Mouse (Mus musculus) ES-E14 (cell line): ENCODE results near the gene Ankrd35. TPM values are rescaled to one million over a fixed set of nuclear protein-coding genes. Genes with fewer than 3 reads are reported as not detected.

ENCODE experiments used
- DNase-seq: peaks from one replicate; pipeline ENCODE4 v3.0.0-alpha.2; 2013; ENCODE audit warnings: low read depth, low spot score
- H3K27ac ChIP-seq: 2 replicates; pipeline ENCODE4 v1.5.1; 2012; ENCODE audit warnings: low read depth, mild to moderate bottlenecking, low read length, moderate library complexity, mixed read lengths; ENCODE audit not compliant: poor library complexity, insufficient read depth, severe bottlenecking
- H3K36me3 ChIP-seq: 2 replicates; pipeline ENCODE4 v1.6.1; 2012; ENCODE audit warnings: mild to moderate bottlenecking, low read length, moderate library complexity, mixed read lengths; ENCODE audit not compliant: control insufficient read depth, poor library complexity, insufficient read depth, severe bottlenecking
- H3K4me1 ChIP-seq, 2 experiments: fragments of 150-350 bp in 1 of 2; sonication (generic) in 1 of 2; 2 replicates each; pipeline ENCODE4 v1.6.1; 2012; ENCODE audit warnings: low read length in 2 of 2, mild to moderate bottlenecking in 1 of 2, mixed read lengths in 1 of 2; ENCODE audit not compliant: control insufficient read depth in 2 of 2, insufficient read depth in 2 of 2, poor library complexity in 1 of 2
- H3K4me3 ChIP-seq, 2 experiments: fragments of 150-350 bp in 1 of 2; sonication (generic) in 1 of 2; 2 replicates each; pipeline ENCODE4 v1.5.1; 2012; ENCODE audit warnings: low read length in 2 of 2, low read depth in 1 of 2, mild to moderate bottlenecking in 1 of 2, mixed read lengths in 1 of 2; ENCODE audit not compliant: insufficient read depth in 1 of 2, poor library complexity in 1 of 2, severe bottlenecking in 1 of 2
- H3K9ac ChIP-seq: 2 replicates; pipeline ENCODE4 v1.6.1; 2012; ENCODE audit warnings: low read depth, mild to moderate bottlenecking, low read length, mixed read lengths; ENCODE audit not compliant: poor library complexity, insufficient read depth, severe bottlenecking
- H3K9me3 ChIP-seq: fragments of 150-350 bp; sonication (generic); 2 replicates; pipeline ENCODE4 v1.6.1; 2012; ENCODE audit warnings: low read depth, mild to moderate bottlenecking, low read length; ENCODE audit not compliant: control insufficient read depth, insufficient read depth
- CHD2 ChIP-seq: IDR thresholded peaks from 2 replicates; pipeline ENCODE4 v1.6.1; 2014; ENCODE audit warnings: mild to moderate bottlenecking, low read depth, low read length, inconsistent platforms
- HCFC1 ChIP-seq: IDR thresholded peaks from 2 replicates; pipeline ENCODE4 v1.6.1; 2012; ENCODE audit warnings: low read length, inconsistent platforms, borderline replicate concordance; ENCODE audit not compliant: insufficient read depth
- MAFK ChIP-seq: IDR thresholded peaks from 2 replicates; pipeline ENCODE4 v1.6.1; 2014; ENCODE audit warnings: mild to moderate bottlenecking, low read depth, low read length, inconsistent platforms; ENCODE audit not compliant: insufficient read depth
- ZC3H11A ChIP-seq: IDR thresholded peaks from 2 replicates; pipeline ENCODE4 v1.6.1; 2012; ENCODE audit warnings: low read depth, mild to moderate bottlenecking, inconsistent platforms, low read length, borderline replicate concordance
- ZNF384 ChIP-seq: IDR thresholded peaks from 2 replicates; pipeline ENCODE4 v1.6.1; 2012; ENCODE audit warnings: low read depth, low read length, inconsistent platforms
- in situ Hi-C, 2 experiments: fragments of 600-800 bp; cut with MboI; formaldehyde crosslinking; loops; one replicate each; pipeline ENCODE4 v1.15.1; 2025; ENCODE audit warnings: low sequenced_read_pairs in 2 of 2, inconsistent platforms in 1 of 2; ENCODE audit not compliant: unreplicated experiment in 2 of 2
- total RNA-seq: library from RNA; depleted of rRNA; stranded (reverse); fragments of 300-350 nt; gene quantifications from 2 replicates; pipeline ENCODE4 v1.2.3, GENCODE M21; 2012; rRNA removed

Gene Ankrd35
- 3.7 and 5.7 TPM in 2 replicates for total RNA-seq

DNA sequence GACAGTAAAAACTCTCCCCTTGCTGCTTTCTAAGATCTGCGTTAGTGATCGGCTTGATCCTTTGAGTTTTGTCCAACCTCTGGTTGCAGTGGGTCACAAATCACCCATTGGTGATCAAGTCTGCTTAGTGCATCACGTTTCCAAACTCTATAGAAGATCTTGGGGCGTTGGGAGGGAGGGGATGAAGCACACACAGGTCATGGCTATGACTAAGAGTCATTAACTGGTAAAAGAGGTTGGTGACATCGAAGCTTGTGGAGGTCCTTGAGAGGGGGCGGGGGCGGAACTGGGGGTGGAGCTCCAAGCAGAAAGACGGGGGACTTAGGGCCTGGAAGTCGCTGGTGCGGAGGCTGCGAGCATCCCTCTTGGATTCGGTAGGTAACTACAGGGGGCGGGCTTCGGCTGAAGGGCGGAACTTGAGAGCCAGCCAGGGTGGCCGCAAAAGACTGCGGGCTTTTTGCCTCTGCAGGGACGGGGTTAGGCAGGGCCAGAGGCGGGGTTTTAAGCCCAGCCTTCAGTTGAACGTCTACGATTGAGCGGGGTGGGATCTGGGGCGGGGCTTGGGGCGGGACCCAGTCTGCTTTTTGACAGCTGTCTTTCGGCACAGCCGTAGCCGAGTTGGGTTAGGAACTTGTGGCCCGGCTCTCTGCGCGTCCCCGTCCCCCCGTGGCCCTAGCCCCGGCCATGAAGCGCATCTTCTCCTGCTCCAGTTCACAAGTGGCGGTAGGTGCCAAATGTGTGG is at the start of gene Ankrd35:
TSS of gene Ankrd35 (plus strand) at position 405 of the 742 bp plus-strand sequence.
- Histone ChIP-seq H3K9ac (no peak within 1 kb of the TSS), H3K36me3 (no peaks in the 10 kb centered on the region), H3K4me3 (peak within 1 kb of the TSS; percentile 49 to 51), H3K4me1 (peaks cover 15 to 16% of the 10 kb centered on the region in 2 experiments), H3K27ac (no peak within 1 kb of the TSS), H3K9me3 (no peaks in the 10 kb centered on the region)
- DNase-seq: peak; percentile 92
- in situ Hi-C loops: loop anchor here in 1 of 2 experiments (5.0 kb wide), 1 partner anchor 37 kb away; the partner anchor contains the start of gene Nudt17
- no peak for TF ChIP-seq CHD2
- no peak for TF ChIP-seq ZC3H11A
- TF ChIP-seq MAFK: no peak
- no peak for TF ChIP-seq HCFC1
- no peak for TF ChIP-seq ZNF384

DNA sequence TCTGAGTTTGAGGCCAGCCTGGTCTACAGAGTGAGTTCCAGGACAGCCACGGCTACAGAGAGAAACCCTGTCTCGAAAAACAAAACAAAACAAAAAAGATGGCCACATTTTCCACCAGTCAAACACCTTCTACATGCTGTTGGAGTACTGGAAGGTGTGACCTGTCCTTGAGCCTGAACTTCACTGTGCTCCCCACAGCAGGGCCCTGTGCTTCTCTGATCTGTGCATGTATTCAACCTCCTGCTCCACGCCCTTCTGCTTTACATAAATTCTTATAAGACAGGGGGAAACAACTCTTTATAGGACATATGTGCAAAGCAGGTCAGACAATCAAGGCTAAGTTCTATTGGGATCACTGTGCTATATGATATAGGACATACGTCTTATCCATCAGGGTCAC is 46.7 kb upstream of the Ankrd35 start:
- Histone ChIP-seq H3K4me3 (no peak overlapping the region), H3K36me3 (peaks cover 6% of the 10 kb centered on the region; the same call in 1 of the 2 replicates), H3K27ac (no peak overlapping the region; the same call in 1 of the 2 replicates), H3K9ac (no peak overlapping the region), H3K9me3 (no peaks in the 10 kb centered on the region), H3K4me1 (peaks cover 3 to 9% of the 10 kb centered on the region in 2 experiments; a peak in 2 of 4 replicates)
- in situ Hi-C loops: no loop called here
- no peak for DNase-seq
- TF ChIP-seq CHD2 (no peak), ZC3H11A (no peak), MAFK (no peak), ZNF384 (no peak), HCFC1 (no peak)

GRCm38 (mm10) chr3:96629729-96630600 is 40.0 kb upstream of the Ankrd35 start, which contains the start of gene Rbm8a:
Gene Rbm8a, plus strand, starts transcription at chr3:96629933.
- H3K36me3 ChIP-seq: peaks cover 10% of the 10 kb centered on the region
- no peaks in the 10 kb centered on the region for H3K9me3 ChIP-seq

GRCm38 (mm10) chr3:96632058-96632457 is 37.9 kb upstream of the Ankrd35 start:
- TF ChIP-seq ZNF384: no peak
- TF ChIP-seq HCFC1: no peak
- no peak for TF ChIP-seq CHD2
- TF ChIP-seq MAFK: no peak
- no peak for TF ChIP-seq ZC3H11A
- in situ Hi-C loops: loop anchor here in 1 of 2 experiments (10.0 kb wide), 1 partner anchor 87 kb away; no protein-coding TSS in a partner anchor
- no peak overlapping the region for H3K9ac ChIP-seq
- DNase-seq: no peak
- H3K4me3 ChIP-seq: no peak overlapping the region
- H3K27ac ChIP-seq: no peak overlapping the region
- peaks cover 0 to 4% of the 10 kb centered on the region in 2 experiments; a peak in 2 of 4 replicates for H3K4me1 ChIP-seq
- no peaks in the 10 kb centered on the region for H3K9me3 ChIP-seq
- peaks cover 10% of the 10 kb centered on the region for H3K36me3 ChIP-seq

More at GRCm38 (mm10) chr3:96629729-96630600, 40.0 kb upstream of the Ankrd35 start, which contains the start of gene Rbm8a:
- H3K9ac ChIP-seq: peak within 1 kb of the TSS; percentile 99
- H3K4me3 ChIP-seq: peak within 1 kb of the TSS; percentile 88 to 97
- DNase-seq: peak; percentile 99
- H3K4me1 ChIP-seq: no peaks in the 10 kb centered on the region; a peak in 1 of 4 replicates
- in situ Hi-C loops: loop anchor here in 1 of 2 experiments (10.0 kb wide), 1 partner anchor 85 kb away; no protein-coding TSS in a partner anchor
- peak within 1 kb of the TSS; percentile 95 for H3K27ac ChIP-seq
- TF ChIP-seq ZNF384: 0 out of 2 replicates have a peak, but pooled peaks have one; percentile 33
- peak; percentile 77 for TF ChIP-seq HCFC1
- TF ChIP-seq MAFK: no peak
